Mouse (Mus musculus) hindbrain, embryonic 11.5 days (tissue): Measurements from ENCODE around the gene Cox4i1. TPM values are rescaled to one million over a fixed set of nuclear protein-coding genes. Genes with fewer than 3 reads are reported as not detected.

Experiments
- ATAC-seq: fragments of 200-750 bp; cut with Nextera tagmentation; 2 replicates; pipeline ENCODE4 v1.8.0; 2017; ENCODE audit warnings: mild to moderate bottlenecking, moderate TSS enrichment, moderate library complexity; ENCODE audit not compliant: low FRiP score
- DNase-seq: peaks from one replicate; pipeline ENCODE4 v3.0.0-alpha.2; 2015; ENCODE audit warnings: low spot score
- H3K27ac ChIP-seq: fragments of 300-500 bp; sonication (generic); 2 replicates; pipeline ENCODE4 v1.5.1; 2014; ENCODE audit warnings: mild to moderate bottlenecking, low read depth, low read length
- H3K27me3 ChIP-seq: fragments of 300-500 bp; sonication (generic); 2 replicates; pipeline ENCODE4 v1.6.1; 2014; ENCODE audit warnings: mild to moderate bottlenecking, low read length, moderate library complexity, mixed read lengths; ENCODE audit not compliant: control insufficient read depth, insufficient read depth
- H3K36me3 ChIP-seq: fragments of 300-500 bp; sonication (generic); 2 replicates; pipeline ENCODE4 v1.6.1; 2014; ENCODE audit warnings: mild to moderate bottlenecking, low read length, moderate library complexity, mixed read lengths; ENCODE audit not compliant: control insufficient read depth, insufficient read depth
- H3K4me1 ChIP-seq: fragments of 300-500 bp; sonication (generic); replicated peaks from 2 replicates; pipeline ENCODE4 v1.6.1; 2014; ENCODE audit warnings: low read length, mixed read lengths; ENCODE audit not compliant: control insufficient read depth, insufficient read depth
- H3K4me2 ChIP-seq: fragments of 300-500 bp; sonication (generic); replicated peaks from 2 replicates; pipeline ENCODE4 v1.6.1; 2014; ENCODE audit warnings: mild to moderate bottlenecking, low read depth, low read length
- H3K4me3 ChIP-seq: fragments of 300-500 bp; sonication (generic); 2 replicates; pipeline ENCODE4 v1.5.1; 2014; ENCODE audit warnings: low read depth, low read length
- H3K9ac ChIP-seq: fragments of 300-500 bp; sonication (generic); 2 replicates; pipeline ENCODE4 v1.6.1; 2014; ENCODE audit warnings: low read depth, low read length
- H3K9me3 ChIP-seq: fragments of 300-500 bp; sonication (generic); 2 replicates; pipeline ENCODE4 v1.6.1; 2016; ENCODE audit warnings: low read length; ENCODE audit not compliant: control insufficient read depth
- WGBS: fragments of 180-500 bp; shearing (Covaris S2); extraction: QIAGEN DNeasy Blood & Tissue Kit; methylation state at CpG from one replicate; pipeline ENCODE4 v1.1.7; 2014; 5-methylcytosine and 5-hydroxymethylcytosine counted together
- polyA plus RNA-seq: library from polyadenylated mRNA; unstranded; fragments of >200 nt; fragmentation: Nextera tagmentation; extraction: Ambion mirVana; gene quantifications from 2 replicates; pipeline ENCODE4 v1.2.1, GENCODE M21; 2014

Gene Cox4i1
- polyA plus RNA-seq, 1 experiment from 2014 or later = 997 TPM

GRCm38 (mm10) chr8:120647532-120647931, 20.5 kb upstream of the Cox4i1 start, which contains the start of gene 1190005I06Rik:
Gene 1190005I06Rik, minus strand, starts transcription at chr8:120647632.
- ATAC-seq (no peak), DNase-seq (no peak)
- H3K27me3 ChIP-seq = no peaks in the 10 kb centered on the region
- no peak within 1 kb of the TSS for H3K9ac ChIP-seq
- no peak within 1 kb of the TSS for H3K4me2 ChIP-seq
- no peak within 1 kb of the TSS for H3K4me3 ChIP-seq
- no peaks in the 10 kb centered on the region for H3K4me1 ChIP-seq
- H3K27ac ChIP-seq = no peak within 1 kb of the TSS
- no peaks in the 10 kb centered on the region for H3K9me3 ChIP-seq
- H3K36me3 ChIP-seq = no peaks in the 10 kb centered on the region
- WGBS = 60% methylated on average over 7 of the region's 7 CpGs

GRCm38 (mm10) chr8:120656322-120657052, 11.5 kb upstream of the Cox4i1 start:
- H3K36me3 ChIP-seq = no peaks in the 10 kb centered on the region
- 88% methylated on average over 7 of the region's 7 CpGs for WGBS
- no peaks in the 10 kb centered on the region for H3K27me3 ChIP-seq
- H3K9me3 ChIP-seq = no peaks in the 10 kb centered on the region
- ATAC-seq (no peak), DNase-seq (no peak)
- no peak overlapping the region for H3K4me2 ChIP-seq
- H3K4me3 ChIP-seq = no peak overlapping the region
- H3K4me1 ChIP-seq = no peaks in the 10 kb centered on the region
- H3K27ac ChIP-seq = no peak overlapping the region
- no peak overlapping the region for H3K9ac ChIP-seq

GRCm38 (mm10) chr8:120657415-120657814, 10.6 kb upstream of the Cox4i1 start:
- Histone ChIP-seq H3K27me3 (no peaks in the 10 kb centered on the region), H3K4me2 (no peak overlapping the region), H3K36me3 (no peaks in the 10 kb centered on the region), H3K27ac (no peak overlapping the region), H3K9me3 (no peaks in the 10 kb centered on the region), H3K4me1 (no peaks in the 10 kb centered on the region), H3K9ac (no peak overlapping the region), H3K4me3 (no peak overlapping the region)
- ATAC-seq (no peak), DNase-seq (no peak)
- WGBS = 93% methylated on average over 8 of the region's 8 CpGs

GRCm38 (mm10) chr8:120664566-120664965, 3.5 kb upstream of the Cox4i1 start:
- ATAC-seq = no peak
- H3K27me3 ChIP-seq = no peaks in the 10 kb centered on the region
- WGBS = 94% methylated on average over 6 of the region's 6 CpGs
- no peaks in the 10 kb centered on the region for H3K36me3 ChIP-seq
- no peak overlapping the region for H3K4me3 ChIP-seq
- peaks cover 8% of the 10 kb centered on the region for H3K4me1 ChIP-seq
- H3K27ac ChIP-seq = no peak overlapping the region
- no peaks in the 10 kb centered on the region for H3K9me3 ChIP-seq
- no peak overlapping the region for H3K9ac ChIP-seq
- DNase-seq = no peak
- no peak overlapping the region for H3K4me2 ChIP-seq

GRCm38 (mm10) chr8:120665726-120666455, 2.1 kb upstream of the Cox4i1 start:
- H3K4me3 ChIP-seq = peak overlapping the region; percentile 94; the same call in 1 of the 2 replicates
- H3K9ac ChIP-seq = no peak overlapping the region; the same call in 1 of the 2 replicates

GRCm38 (mm10) chr8:120666807-120667470, 1.1 kb upstream of the Cox4i1 start:
- Histone ChIP-seq H3K27me3 (no peaks in the 10 kb centered on the region), H3K4me1 (peaks cover 8% of the 10 kb centered on the region), H3K4me3 (peak overlapping the region; percentile 94), H3K27ac (no peak overlapping the region), H3K9me3 (no peaks in the 10 kb centered on the region), H3K4me2 (peak overlapping the region; percentile 91), H3K9ac (peak overlapping the region; percentile 95), H3K36me3 (no peaks in the 10 kb centered on the region)
- DNase-seq = peak; percentile 23
- 2% methylated on average over 17 of the region's 17 CpGs for WGBS
- no peak for ATAC-seq

More at GRCm38 (mm10) chr8:120665726-120666455, 2.1 kb upstream of the Cox4i1 start:
- ATAC-seq = no peak
- peaks cover 8% of the 10 kb centered on the region for H3K4me1 ChIP-seq
- no peak for DNase-seq
- H3K9me3 ChIP-seq = no peaks in the 10 kb centered on the region
- 83% methylated on average over 3 of the region's 3 CpGs for WGBS
- H3K27ac ChIP-seq = no peak overlapping the region
- H3K36me3 ChIP-seq = no peaks in the 10 kb centered on the region
- H3K27me3 ChIP-seq = no peaks in the 10 kb centered on the region
- peak overlapping the region; percentile 8; the same call in 1 of the 2 replicates for H3K4me2 ChIP-seq

GRCm38 (mm10) chr8:120668374-120668905, 418 bp downstream of the Cox4i1 start, which contains the start of gene Emc8:
Gene Emc8, minus strand, starts transcription at chr8:120668573.
- under 1% methylated on average over 48 of the region's 51 CpGs for WGBS
- peaks cover 7% of the 10 kb centered on the region; the same call in 1 of the 2 replicates for H3K36me3 ChIP-seq

GRCm38 (mm10) chr8:120671775-120672174, 3.8 kb downstream of the Cox4i1 start:
- Histone ChIP-seq H3K4me2 (no peak overlapping the region), H3K9ac (no peak overlapping the region), H3K4me1 (peaks cover 2% of the 10 kb centered on the region), H3K27ac (no peak overlapping the region), H3K36me3 (peaks cover 9% of the 10 kb centered on the region; the same call in 1 of the 2 replicates), H3K4me3 (no peak overlapping the region), H3K27me3 (no peaks in the 10 kb centered on the region), H3K9me3 (no peaks in the 10 kb centered on the region)
- DNase-seq = no peak
- ATAC-seq = no peak
- 73% methylated on average over 6 of the region's 6 CpGs for WGBS

More at GRCm38 (mm10) chr8:120668374-120668905, 418 bp downstream of the Cox4i1 start, which contains the start of gene Emc8:
- ATAC-seq = no peak; the same call in 1 of the 2 replicates
- DNase-seq = no peak
- peaks cover 8% of the 10 kb centered on the region for H3K4me1 ChIP-seq
- peak within 1 kb of the TSS; percentile 91 for H3K4me2 ChIP-seq
- peak within 1 kb of the TSS; percentile 95 for H3K9ac ChIP-seq
- peak within 1 kb of the TSS; percentile 82 for H3K27ac ChIP-seq
- no peaks in the 10 kb centered on the region for H3K27me3 ChIP-seq
- H3K9me3 ChIP-seq = no peaks in the 10 kb centered on the region
- peak within 1 kb of the TSS; percentile 94 for H3K4me3 ChIP-seq
